Mouse (Mus musculus): ENCODE measurements around the gene Meis3. TPM values are rescaled to one million over a fixed set of nuclear protein-coding genes. Genes with fewer than 3 reads are reported as not detected.

Meis3 gene
- total RNA-seq, 2 experiments from 2014 or later = 2.5 to 3.1 TPM

- intact Hi-C loops (cut with DNase I; ENCODE audit: low total_unique reads) = no loop called here
- DNase-seq = no peak
Observed at GRCm38 (mm10) chr7:16203505-16203903, 28.6 kb downstream of the Meis3 start.

GRCm38 (mm10) chr7:16204791-16205190 lies 29.9 kb downstream of the Meis3 start:
- intact Hi-C loops (cut with DNase I; ENCODE audit: low total_unique reads) = no loop called here
- no peak for DNase-seq

GRCm38 (mm10) chr7:16207076-16207475 lies 32.2 kb downstream of the Meis3 start:
- intact Hi-C loops (cut with DNase I; ENCODE audit: low total_unique reads) = no loop called here
- DNase-seq = no peak

DNA sequence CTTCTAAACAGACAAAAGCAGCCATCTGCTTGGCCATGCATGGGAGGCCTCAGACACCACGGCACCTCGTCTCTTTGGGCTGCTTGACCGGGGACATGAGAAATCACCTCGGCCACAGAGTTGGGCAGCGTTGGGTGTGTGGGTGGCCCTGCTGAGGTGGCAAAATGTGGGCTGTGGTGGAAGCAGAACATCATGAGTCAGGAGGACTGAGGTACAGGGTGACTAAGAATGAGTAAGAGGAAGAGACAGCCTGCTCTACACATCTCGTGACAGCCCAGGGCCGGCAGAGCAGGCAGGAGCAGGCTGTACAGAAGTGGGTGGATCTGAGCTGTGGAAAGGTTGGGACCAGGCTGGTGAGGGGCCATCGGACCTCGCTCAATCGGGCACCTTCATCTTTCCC lies 32.6 kb downstream of the Meis3 start:
- DNase-seq = no peak
- intact Hi-C loops (cut with DNase I; ENCODE audit: low total_unique reads) = no loop called here

- intact Hi-C loops (cut with DNase I; ENCODE audit: low total_unique reads) = no loop called here
- DNase-seq = no peak
Observed at GRCm38 (mm10) chr7:16208781-16209665, 34.1 kb downstream of the Meis3 start.

DNA sequence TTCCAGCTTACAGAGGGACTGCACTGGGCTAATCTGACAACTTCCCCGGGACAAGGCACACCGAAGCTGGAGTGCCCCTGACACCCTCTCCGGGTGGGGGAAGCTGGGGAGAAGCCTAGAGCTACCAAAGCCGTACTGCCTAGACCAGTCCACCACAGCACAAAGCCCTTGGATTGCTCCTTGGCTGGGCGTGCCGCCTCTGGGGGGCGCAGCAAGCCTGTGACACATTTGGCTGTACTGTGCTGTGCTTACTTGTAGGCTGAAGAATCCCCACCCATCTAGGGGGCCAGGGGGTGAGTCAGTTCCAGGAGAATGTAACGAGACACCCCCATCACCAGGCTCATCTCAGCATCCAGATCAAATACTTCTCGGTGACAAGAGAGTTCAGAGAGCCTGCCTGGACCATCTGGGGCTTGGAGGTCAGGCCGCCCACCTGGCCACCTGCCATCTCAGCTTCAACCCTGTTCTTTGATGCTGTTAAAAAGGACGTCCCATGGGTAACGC lies 36.0 kb downstream of the Meis3 start:
- peak; percentile 42 for DNase-seq
- intact Hi-C loops (cut with DNase I; ENCODE audit: low total_unique reads) = no loop called here

GRCm38 (mm10) chr7:16213196-16213595 lies 38.3 kb downstream of the Meis3 start:
- no peak for DNase-seq
- intact Hi-C loops (cut with DNase I; ENCODE audit: low total_unique reads) = no loop called here

DNA sequence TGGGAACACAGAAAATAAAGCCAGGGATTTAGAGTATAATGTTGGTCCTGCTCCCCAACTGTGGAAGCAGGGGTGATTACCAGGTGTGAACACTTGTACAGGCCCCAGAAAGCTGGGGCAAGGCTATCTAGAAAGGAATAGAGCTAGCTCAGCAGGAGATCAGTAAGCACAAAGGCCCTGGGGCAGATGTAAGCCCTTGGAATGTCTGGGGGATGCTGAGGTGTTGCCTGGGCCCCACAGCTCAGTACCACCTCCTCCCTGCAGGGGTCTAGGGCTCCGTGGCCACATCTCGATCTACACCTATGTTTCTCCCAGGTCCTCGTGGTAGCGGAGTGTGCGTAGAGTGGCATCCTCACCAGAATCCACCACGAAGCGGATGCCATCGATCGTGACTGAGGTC lies 39.1 kb downstream of the Meis3 start:
- no peak for DNase-seq
- intact Hi-C loops (cut with DNase I; ENCODE audit: low total_unique reads) = no loop called here

- intact Hi-C loops (cut with DNase I; ENCODE audit: low total_unique reads) = no loop called here
Observed at GRCm38 (mm10) chr7:16221582-16222272, 46.8 kb downstream of the Meis3 start, which contains the start of gene Dhx34. Dhx34 (minus strand) TSS chr7:16222037.

GRCm38 (mm10) chr7:16229869-16230268 lies 55.0 kb downstream of the Meis3 start:
- intact Hi-C loops (cut with DNase I; ENCODE audit: low total_unique reads) = no loop called here
- no peak for DNase-seq

More at GRCm38 (mm10) chr7:16221582-16222272, 46.8 kb downstream of the Meis3 start, which contains the start of gene Dhx34:
- DNase-seq = peak; percentile 92

Other genes starting within 250 kb of the Meis3 start
- 100 to 1,000 TPM; 121 to 127 TPM for gene Nop53, start 229.0 kb upstream of the Meis3 start, total RNA-seq (2021)
- 100 to 1,000 TPM in 1 of 2 experiments, 10 to 100 TPM in 1; 91.3 to 101 TPM for gene Ehd2, start 207.5 kb upstream of the Meis3 start, total RNA-seq (2021)
- gene Bicra, start 127.2 kb upstream of the Meis3 start, total RNA-seq (2021) = 1 to 10 TPM; 7.9 to 8.8 TPM
- not detected for gene Zfp541, start 113.3 kb upstream of the Meis3 start, total RNA-seq (2021)
- gene Napa, start 76.6 kb upstream of the Meis3 start, total RNA-seq (2021) = 100 to 1,000 TPM; 102 to 107 TPM
- gene Kptn, start 55.2 kb upstream of the Meis3 start, total RNA-seq (2021) = 10 to 100 TPM; 12.2 to 14.4 TPM
- under 1 TPM; 0.24 to 0.25 TPM for gene Slc8a2, start 45.3 kb upstream of the Meis3 start, total RNA-seq (2021)
- gene Dhx34, start 46.9 kb downstream of the Meis3 start, total RNA-seq (2021) = 1 to 10 TPM; 4.2 to 4.6 TPM
- under 1 TPM; 0.20 to 0.27 TPM for gene C5ar2, start 69.1 kb downstream of the Meis3 start, total RNA-seq (2021)
- 1 to 10 TPM; 2.6 to 3.1 TPM for gene C5ar1, start 84.5 kb downstream of the Meis3 start, total RNA-seq (2021)
- 10 to 100 TPM; 11.1 to 12.4 TPM for gene Inafm1, start 98.5 kb downstream of the Meis3 start, total RNA-seq (2021)
- gene Ccdc9, start 111.7 kb downstream of the Meis3 start, total RNA-seq (2021) = 10 to 100 TPM; 30.1 to 32.8 TPM
- gene Bbc3, start 133.3 kb downstream of the Meis3 start, total RNA-seq (2021) = 1 to 10 TPM; 3.6 to 5.1 TPM
- 10 to 100 TPM; 30.0 to 37.9 TPM for gene Sae1, start 212.7 kb downstream of the Meis3 start, total RNA-seq (2021)
- 10 to 100 TPM; 27.9 to 28.5 TPM for gene Zc3h4, start 225.8 kb downstream of the Meis3 start, total RNA-seq (2021)